Mouse (Mus musculus) kidney, embryonic 16.5 days (tissue): ENCODE measurements around the gene Smpdl3a. TPM values are rescaled to one million over a fixed set of nuclear protein-coding genes. Genes with fewer than 3 reads are reported as not detected.

Source experiments
- ATAC-seq: fragments of 200-750 bp; cut with Nextera tagmentation; 2 replicates; pipeline ENCODE4 v1.8.0; 2017; ENCODE audit warnings: moderate TSS enrichment; ENCODE audit not compliant: low FRiP score, low TSS enrichment
- H3K27ac ChIP-seq: fragments of 300-500 bp; sonication (generic); 2 replicates; pipeline ENCODE4 v1.5.1; 2014; ENCODE audit warnings: low read length
- H3K27me3 ChIP-seq: fragments of 300-500 bp; sonication (generic); 2 replicates; pipeline ENCODE4 v1.6.1; 2014; ENCODE audit warnings: low read length, control low read depth, mixed read lengths; ENCODE audit not compliant: insufficient read depth
- H3K36me3 ChIP-seq: fragments of 300-500 bp; sonication (generic); 2 replicates; pipeline ENCODE4 v1.6.1; 2014; ENCODE audit warnings: low read length, control low read depth, mixed read lengths; ENCODE audit not compliant: insufficient read depth
- H3K4me1 ChIP-seq: fragments of 300-500 bp; sonication (generic); 2 replicates; pipeline ENCODE4 v1.6.1; 2014; ENCODE audit warnings: low read length, control low read depth, mixed read lengths; ENCODE audit not compliant: insufficient read depth
- H3K4me2 ChIP-seq: fragments of 300-500 bp; sonication (generic); replicated peaks from 2 replicates; pipeline ENCODE4 v1.6.1; 2014; ENCODE audit warnings: low read depth, low read length
- H3K4me3 ChIP-seq: fragments of 300-500 bp; sonication (generic); 2 replicates; pipeline ENCODE4 v1.5.1; 2014; ENCODE audit warnings: mild to moderate bottlenecking, low read length
- H3K9ac ChIP-seq: fragments of 300-500 bp; sonication (generic); replicated peaks from 2 replicates; pipeline ENCODE4 v1.6.1; 2014; ENCODE audit warnings: low read length
- H3K9me3 ChIP-seq: fragments of 300-500 bp; sonication (generic); 2 replicates; pipeline ENCODE4 v1.6.1; 2016; ENCODE audit warnings: low read length, control low read depth
- WGBS: fragments of 180-500 bp; shearing (Covaris S2); extraction: QIAGEN DNeasy Blood & Tissue Kit; methylation state at CpG from one replicate; pipeline ENCODE4 v1.1.7; 2014; 5-methylcytosine and 5-hydroxymethylcytosine counted together
- polyA plus RNA-seq: library from polyadenylated mRNA; unstranded; fragments of >200 nt; fragmentation: Nextera tagmentation; extraction: Ambion mirVana; gene quantifications from 2 replicates; pipeline ENCODE4 v1.2.1, GENCODE M21; 2015

The Smpdl3a gene
- polyA plus RNA-seq, 1 experiment from 2014 or later: 39.2 TPM

DNA sequence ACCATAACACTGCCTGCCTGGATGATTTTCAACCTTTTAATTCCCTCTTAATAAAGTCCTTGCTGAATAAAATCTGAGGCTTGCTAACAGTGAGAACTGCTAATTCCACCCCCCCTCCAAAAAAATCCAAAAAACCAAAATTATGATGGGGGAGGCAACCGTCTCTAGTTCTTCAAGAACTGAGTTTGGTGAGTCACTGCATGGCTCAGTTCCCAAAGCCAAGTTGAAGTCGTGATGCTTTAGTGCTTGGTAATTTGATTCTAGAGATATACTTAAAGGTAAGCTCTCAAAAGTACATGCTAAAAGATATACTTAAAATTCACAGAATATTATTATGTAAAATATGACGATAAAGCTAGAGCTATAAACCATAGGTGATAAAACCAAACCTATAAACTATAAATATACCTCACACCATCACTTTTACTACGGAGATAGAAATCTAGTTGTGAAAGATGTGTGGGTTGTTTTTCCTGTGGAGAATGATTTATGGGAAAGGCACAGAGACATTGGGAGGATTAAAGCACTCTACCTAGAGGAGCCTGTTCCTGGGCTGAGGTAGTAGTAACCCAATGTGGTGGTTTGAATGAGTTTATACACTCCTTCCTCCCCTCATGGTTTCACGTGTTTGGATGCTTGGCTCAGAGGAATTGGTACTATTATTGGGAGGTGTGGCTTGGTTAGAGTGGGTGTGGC lies 18.2 kb downstream of the Smpdl3a start:
- WGBS: 67% methylated on average over 5 of the region's 5 CpGs
- no peaks in the 10 kb centered on the region for H3K27me3 ChIP-seq
- no peak overlapping the region for H3K9ac ChIP-seq
- ATAC-seq: no peak
- no peaks in the 10 kb centered on the region for H3K9me3 ChIP-seq
- H3K4me1 ChIP-seq: no peaks in the 10 kb centered on the region
- no peaks in the 10 kb centered on the region for H3K36me3 ChIP-seq
- no peak overlapping the region for H3K27ac ChIP-seq
- no peak overlapping the region for H3K4me3 ChIP-seq
- no peak overlapping the region for H3K4me2 ChIP-seq

DNA sequence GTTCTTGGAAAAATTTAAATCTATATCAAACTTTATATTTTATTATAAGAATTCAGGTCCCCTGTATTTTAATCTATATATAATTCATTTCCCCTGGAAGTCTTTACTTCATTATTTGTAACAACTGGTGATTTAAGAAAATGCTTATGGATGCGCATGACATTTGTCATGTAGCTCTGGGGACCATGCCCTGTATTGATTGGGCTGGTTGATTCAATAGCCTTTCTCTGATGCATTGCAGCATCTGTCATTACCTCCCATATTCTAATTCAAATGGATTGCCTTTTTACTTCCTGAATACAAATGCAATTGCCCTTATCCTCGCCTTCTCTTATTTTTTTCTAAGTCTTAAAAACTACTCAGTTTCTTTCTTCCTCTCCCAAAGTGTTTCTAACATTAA lies 20.2 kb downstream of the Smpdl3a start:
- H3K27me3 ChIP-seq: no peaks in the 10 kb centered on the region
- H3K9me3 ChIP-seq: no peaks in the 10 kb centered on the region
- no peak overlapping the region for H3K9ac ChIP-seq
- H3K36me3 ChIP-seq: no peaks in the 10 kb centered on the region
- H3K4me1 ChIP-seq: no peaks in the 10 kb centered on the region
- 85% methylated on average over 2 of the region's 2 CpGs for WGBS
- no peak overlapping the region for H3K4me2 ChIP-seq
- ATAC-seq: no peak
- H3K27ac ChIP-seq: no peak overlapping the region
- no peak overlapping the region for H3K4me3 ChIP-seq

DNA sequence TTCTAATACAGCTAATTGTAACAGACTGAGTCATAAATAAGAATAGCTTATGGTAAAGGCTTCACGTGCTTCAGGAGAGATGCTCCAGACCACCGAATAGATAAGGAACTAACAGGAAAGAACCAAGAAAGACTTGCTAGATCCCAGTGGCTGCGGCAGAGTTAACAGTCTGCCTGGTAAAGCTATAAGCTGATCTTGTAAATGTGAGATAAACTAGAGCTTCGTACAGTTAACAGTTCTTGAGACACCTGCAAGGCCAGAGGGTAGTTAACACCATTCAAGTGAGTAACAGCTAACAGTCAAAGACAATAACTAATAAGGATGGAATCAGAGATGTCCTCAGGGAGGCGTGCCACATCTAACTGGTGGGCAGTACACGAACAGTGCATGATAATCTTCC lies 21.7 kb downstream of the Smpdl3a start:
- no peak overlapping the region for H3K4me2 ChIP-seq

DNA sequence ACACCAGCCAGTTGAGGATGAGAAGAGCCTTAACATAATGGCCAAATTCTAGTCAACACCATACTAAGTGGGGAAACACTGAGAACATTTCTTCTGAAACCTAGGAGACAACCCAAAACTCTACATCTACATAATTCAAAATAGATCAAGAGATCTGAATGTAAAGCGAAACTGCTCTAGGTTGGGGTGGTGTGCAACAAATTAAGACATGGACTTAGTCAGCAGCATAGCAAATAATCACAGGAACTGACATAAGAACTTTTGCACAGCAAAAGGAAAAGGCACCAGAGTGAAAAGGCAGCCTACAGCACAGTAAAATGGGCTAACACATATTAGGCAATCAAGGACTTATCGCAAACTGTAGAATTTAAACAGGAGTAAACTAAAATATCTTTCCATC lies 25.1 kb downstream of the Smpdl3a start:
- no peaks in the 10 kb centered on the region for H3K36me3 ChIP-seq
- no peaks in the 10 kb centered on the region for H3K9me3 ChIP-seq
- no peak overlapping the region for H3K27ac ChIP-seq
- H3K4me2 ChIP-seq: no peak overlapping the region
- H3K4me1 ChIP-seq: no peaks in the 10 kb centered on the region
- ATAC-seq: no peak
- H3K4me3 ChIP-seq: no peak overlapping the region
- WGBS: 93% methylated on average over 2 of the region's 2 CpGs
- H3K27me3 ChIP-seq: no peaks in the 10 kb centered on the region
- H3K9ac ChIP-seq: no peak overlapping the region

More for the DNA sequence above, 21.7 kb downstream of the Smpdl3a start:
- no peak overlapping the region for H3K27ac ChIP-seq
- H3K27me3 ChIP-seq: no peaks in the 10 kb centered on the region
- WGBS: 74% methylated on average over 6 of the region's 6 CpGs
- no peak overlapping the region for H3K9ac ChIP-seq
- ATAC-seq: no peak
- H3K4me1 ChIP-seq: no peaks in the 10 kb centered on the region
- H3K4me3 ChIP-seq: no peak overlapping the region
- no peaks in the 10 kb centered on the region for H3K36me3 ChIP-seq
- H3K9me3 ChIP-seq: no peaks in the 10 kb centered on the region

DNA sequence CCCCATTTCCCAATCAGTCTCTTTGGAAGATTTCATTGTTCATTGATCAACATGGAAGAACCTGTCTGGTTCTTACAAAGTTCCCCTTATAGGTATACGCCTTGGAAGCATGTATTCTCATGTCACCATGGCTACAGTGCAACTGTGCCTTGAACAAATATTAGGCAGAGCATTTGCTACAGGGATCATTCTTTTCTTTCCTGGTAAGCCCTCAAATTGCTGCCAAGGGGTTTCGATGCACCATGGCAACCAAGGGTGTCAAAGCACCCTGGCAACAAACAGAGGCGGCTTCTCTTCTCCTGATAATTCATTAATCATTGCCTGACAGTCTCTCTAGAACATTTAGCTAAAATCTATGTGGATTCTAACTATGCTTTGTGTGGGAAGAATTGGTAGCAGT lies 28.3 kb downstream of the Smpdl3a start:
- 39% methylated on average over 3 of the region's 3 CpGs for WGBS
- Histone ChIP-seq H3K27me3 (no peaks in the 10 kb centered on the region), H3K9me3 (no peaks in the 10 kb centered on the region), H3K36me3 (no peaks in the 10 kb centered on the region), H3K4me3 (no peak overlapping the region), H3K4me1 (no peaks in the 10 kb centered on the region), H3K4me2 (no peak overlapping the region), H3K27ac (no peak overlapping the region), H3K9ac (no peak overlapping the region)
- no peak for ATAC-seq

DNA sequence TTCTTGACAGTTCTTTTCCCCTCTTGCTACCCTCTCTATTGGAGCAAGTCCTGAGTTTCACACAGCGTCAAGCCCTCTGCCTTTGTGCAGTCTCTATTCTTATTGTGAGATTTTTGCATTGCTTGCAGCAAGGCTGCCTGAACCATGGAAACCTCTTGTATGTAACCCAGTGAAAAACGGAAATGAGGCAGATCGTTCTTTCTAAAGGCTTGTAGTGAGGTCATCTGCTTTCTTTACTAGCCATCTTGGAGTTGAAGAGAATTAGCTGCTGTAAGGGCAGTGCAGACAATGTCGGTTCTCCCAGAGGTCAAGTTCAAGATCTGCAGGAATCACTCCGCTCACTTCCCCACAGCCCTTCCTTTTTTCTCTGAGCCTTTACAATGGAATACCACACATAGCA lies 34.5 kb downstream of the Smpdl3a start:
- ATAC-seq: no peak
- no peak overlapping the region for H3K9ac ChIP-seq
- H3K4me1 ChIP-seq: no peaks in the 10 kb centered on the region
- H3K9me3 ChIP-seq: no peaks in the 10 kb centered on the region
- no peak overlapping the region for H3K4me3 ChIP-seq
- no peaks in the 10 kb centered on the region for H3K36me3 ChIP-seq
- no peaks in the 10 kb centered on the region for H3K27me3 ChIP-seq
- H3K27ac ChIP-seq: no peak overlapping the region
- 77% methylated on average over 5 of the region's 5 CpGs for WGBS
- no peak overlapping the region for H3K4me2 ChIP-seq

DNA sequence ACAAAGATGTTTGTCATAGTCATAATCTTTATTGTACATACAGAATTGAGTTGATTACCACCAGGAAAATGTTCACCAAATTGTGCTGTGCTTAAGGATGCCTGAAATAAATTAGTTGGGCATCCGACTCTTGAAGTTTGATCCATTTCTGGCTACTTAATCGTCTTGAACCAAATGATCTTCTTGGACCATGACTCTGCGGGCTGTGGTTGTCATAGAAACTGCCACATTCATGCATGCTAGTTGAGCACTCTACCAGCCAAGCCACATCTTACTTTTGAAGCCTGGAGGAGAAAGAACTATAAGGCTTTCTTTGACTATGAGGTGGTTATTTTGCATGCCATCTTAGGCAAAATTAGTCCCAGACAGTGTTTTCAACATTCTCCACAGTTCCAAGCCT lies 35.5 kb downstream of the Smpdl3a start:
- Histone ChIP-seq H3K4me3 (no peak overlapping the region), H3K4me2 (no peak overlapping the region), H3K27me3 (no peaks in the 10 kb centered on the region), H3K9ac (no peak overlapping the region), H3K36me3 (no peaks in the 10 kb centered on the region), H3K27ac (no peak overlapping the region), H3K9me3 (no peaks in the 10 kb centered on the region), H3K4me1 (no peaks in the 10 kb centered on the region)
- ATAC-seq: no peak
- WGBS: 78% methylated on average over 3 of the region's 3 CpGs

DNA sequence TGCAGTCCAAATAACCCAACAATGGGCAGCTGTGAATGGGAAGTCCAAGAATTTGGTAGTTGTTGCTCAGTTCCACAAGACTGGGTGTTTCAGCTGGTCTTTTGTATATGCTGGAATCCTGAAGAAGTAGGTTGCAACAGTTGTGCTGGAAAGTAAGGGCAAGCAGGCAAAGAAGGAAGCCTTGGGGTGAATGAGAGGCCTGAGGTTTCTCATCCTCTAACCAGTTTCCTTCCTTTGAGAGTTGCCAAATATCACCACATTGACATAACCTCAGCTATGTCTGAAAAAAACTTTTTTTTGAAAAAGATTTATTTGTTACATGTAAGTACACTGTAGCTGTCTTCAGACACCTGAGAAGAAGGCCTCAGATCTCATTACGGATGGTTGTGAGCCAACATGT lies 41.0 kb downstream of the Smpdl3a start:
- ATAC-seq: no peak
- Histone ChIP-seq H3K36me3 (no peaks in the 10 kb centered on the region), H3K4me1 (no peaks in the 10 kb centered on the region), H3K4me3 (no peak overlapping the region), H3K9ac (no peak overlapping the region), H3K4me2 (no peak overlapping the region), H3K27ac (no peak overlapping the region), H3K27me3 (no peaks in the 10 kb centered on the region), H3K9me3 (no peaks in the 10 kb centered on the region)
- 92% methylated on average over 1 of the region's 1 CpGs for WGBS

DNA sequence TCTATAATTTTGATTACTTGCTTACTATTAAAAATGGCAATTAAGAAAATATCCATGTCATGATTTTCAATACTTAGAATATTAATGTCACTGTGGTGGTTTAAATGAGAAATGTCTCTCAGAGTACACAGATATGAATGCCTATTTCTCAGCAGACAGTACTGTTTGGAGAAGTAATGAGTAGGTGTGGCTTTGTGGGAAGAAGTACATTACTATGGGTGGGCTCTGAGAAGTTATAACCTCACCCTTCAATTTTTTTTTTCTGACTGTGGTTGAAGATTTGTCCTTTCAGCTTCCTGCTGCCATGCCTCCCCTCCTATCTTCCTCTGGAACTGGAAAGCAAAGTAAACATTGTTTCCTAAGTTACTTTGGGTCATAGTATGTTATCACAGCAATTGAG lies 41.8 kb downstream of the Smpdl3a start:
- Histone ChIP-seq H3K4me1 (no peaks in the 10 kb centered on the region), H3K4me3 (no peak overlapping the region), H3K9ac (no peak overlapping the region), H3K4me2 (no peak overlapping the region), H3K27ac (no peak overlapping the region), H3K9me3 (no peaks in the 10 kb centered on the region), H3K27me3 (no peaks in the 10 kb centered on the region), H3K36me3 (no peaks in the 10 kb centered on the region)
- ATAC-seq: no peak

DNA sequence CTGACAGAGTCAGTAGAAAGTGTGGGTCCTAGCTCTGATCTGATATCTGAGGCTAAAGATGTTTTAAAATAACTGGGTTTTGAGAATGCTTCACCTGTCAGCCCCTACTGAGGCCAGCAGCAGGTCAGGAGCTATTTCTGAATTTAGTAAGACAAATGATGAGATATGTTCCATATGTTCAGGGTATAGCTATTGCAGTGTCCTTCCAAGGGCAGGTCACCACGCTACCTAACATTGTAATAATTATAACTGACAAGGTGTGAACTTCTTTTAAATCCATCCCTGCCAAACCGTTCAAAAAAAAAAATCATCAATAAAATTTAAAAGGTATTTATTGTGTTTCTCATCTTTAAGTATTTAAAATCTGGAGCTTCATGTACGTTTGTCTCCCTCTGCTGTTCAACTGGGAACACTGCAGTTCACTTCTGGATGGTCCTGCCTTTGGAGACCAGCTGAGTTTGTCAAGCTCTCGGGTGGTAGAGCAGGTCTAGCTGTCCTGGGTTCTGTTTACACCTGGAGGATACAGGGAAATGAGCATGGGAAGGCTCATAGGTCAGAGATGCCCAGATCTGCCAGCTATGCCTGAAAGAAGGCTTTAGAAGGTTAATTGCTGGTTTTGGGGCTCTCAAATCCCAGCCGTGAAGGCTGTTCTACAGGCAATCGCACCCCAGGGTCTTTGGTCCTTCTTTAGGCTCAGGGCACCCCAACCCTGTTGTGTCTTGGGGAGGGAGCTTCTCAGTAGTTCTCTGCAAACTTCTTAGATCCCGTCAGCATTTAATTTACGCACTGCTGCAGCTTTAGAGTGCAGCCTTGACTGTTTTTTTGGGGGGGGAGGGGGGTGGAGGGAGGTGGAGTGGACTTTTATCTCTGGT lies 47.7 kb downstream of the Smpdl3a start:
- ATAC-seq: peak; percentile 57; the same call in 1 of the 2 replicates
- Histone ChIP-seq H3K4me2 (no peak overlapping the region), H3K9ac (no peak overlapping the region), H3K4me3 (no peak overlapping the region), H3K27me3 (peaks cover 2% of the 10 kb centered on the region; the same call in 1 of the 2 replicates), H3K4me1 (no peaks in the 10 kb centered on the region), H3K27ac (no peak overlapping the region), H3K9me3 (no peaks in the 10 kb centered on the region), H3K36me3 (no peaks in the 10 kb centered on the region)
- WGBS: 33% methylated on average over 8 of the region's 8 CpGs
